Mouse (Mus musculus): Measurements from ENCODE around the gene Snx21. TPM values are rescaled to one million over a fixed set of nuclear protein-coding genes. Genes with fewer than 3 reads are reported as not detected.

The Snx21 gene
- polyA plus RNA-seq, 1 experiment from 2014 or later: 26.7 TPM

- H3K36me3 ChIP-seq: peaks cover 28% of the 10 kb centered on the region
- peak overlapping the region; percentile 36 for H3K27ac ChIP-seq (replicated peaks)
- no peaks in the 10 kb centered on the region for H3K9me3 ChIP-seq
- 74% methylated on average over 14 of the region's 14 CpGs for WGBS
- no peak overlapping the region for H3K9ac ChIP-seq
- peaks cover 32% of the 10 kb centered on the region for H3K4me1 ChIP-seq
- no peak for ATAC-seq (ENCODE audit: extremely low read depth, insufficient number of reproducible peaks, low FRiP score, low TSS enrichment)
- H3K27me3 ChIP-seq (replicated peaks): peaks cover 18% of the 10 kb centered on the region
- peak overlapping the region; percentile 18; the same call in 1 of the 2 replicates for H3K4me2 ChIP-seq
- H3K4me3 ChIP-seq: no peak overlapping the region
Observed at GRCm38 (mm10) chr2:164773229-164773988, 12.2 kb upstream of the Snx21 start.

GRCm38 (mm10) chr2:164773989-164774364, 11.6 kb upstream of the Snx21 start:
- Histone ChIP-seq H3K27ac (replicated peaks) (peak overlapping the region; percentile 36; the same call in 1 of the 2 replicates), H3K36me3 (peaks cover 26% of the 10 kb centered on the region), H3K4me1 (peaks cover 30% of the 10 kb centered on the region), H3K4me3 (no peak overlapping the region), H3K9me3 (no peaks in the 10 kb centered on the region), H3K9ac (no peak overlapping the region), H3K4me2 (no peak overlapping the region), H3K27me3 (replicated peaks) (peaks cover 18% of the 10 kb centered on the region)
- no peak for ATAC-seq (ENCODE audit: extremely low read depth, insufficient number of reproducible peaks, low FRiP score, low TSS enrichment)
- 62% methylated on average over 5 of the region's 5 CpGs for WGBS

- peaks cover 22% of the 10 kb centered on the region for H3K27me3 ChIP-seq (replicated peaks)
- H3K4me2 ChIP-seq: no peak overlapping the region
- no peaks in the 10 kb centered on the region for H3K9me3 ChIP-seq
- peaks cover 24% of the 10 kb centered on the region for H3K36me3 ChIP-seq
- no peak overlapping the region for H3K27ac ChIP-seq (replicated peaks)
- no peak overlapping the region for H3K9ac ChIP-seq
- peaks cover 17% of the 10 kb centered on the region for H3K4me1 ChIP-seq
- no peak for ATAC-seq (ENCODE audit: extremely low read depth, insufficient number of reproducible peaks, low FRiP score, low TSS enrichment)
- 78% methylated on average over 6 of the region's 6 CpGs for WGBS
- no peak overlapping the region for H3K4me3 ChIP-seq
Observed at GRCm38 (mm10) chr2:164776130-164776529, 9.5 kb upstream of the Snx21 start.

DNA sequence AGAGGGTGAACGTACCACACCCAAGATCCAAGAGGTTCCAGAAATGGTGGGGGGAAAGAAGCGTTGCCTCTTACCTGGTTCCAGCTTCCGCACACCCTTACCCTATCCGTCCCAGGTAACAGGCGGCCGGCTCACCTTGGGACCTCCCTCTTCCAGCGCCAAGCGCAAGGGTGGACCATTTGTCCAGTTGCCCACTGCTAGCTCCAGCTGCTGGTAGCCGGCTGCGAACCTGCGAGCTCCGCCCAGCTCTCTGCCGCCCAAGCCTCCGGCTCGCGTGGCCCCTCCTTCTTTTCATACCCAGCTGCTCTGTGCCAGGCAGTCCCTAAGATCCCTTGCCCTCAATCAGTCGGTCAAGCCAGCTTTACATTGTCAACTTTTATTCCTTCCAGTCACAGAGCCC, 8.8 kb upstream of the Snx21 start:
- Histone ChIP-seq H3K4me1 (peaks cover 10% of the 10 kb centered on the region), H3K27ac (replicated peaks) (no peak overlapping the region), H3K36me3 (peaks cover 18% of the 10 kb centered on the region), H3K9ac (no peak overlapping the region), H3K27me3 (replicated peaks) (peaks cover 22% of the 10 kb centered on the region), H3K4me2 (no peak overlapping the region), H3K9me3 (no peaks in the 10 kb centered on the region), H3K4me3 (no peak overlapping the region)
- 58% methylated on average over 17 of the region's 17 CpGs for WGBS
- no peak for ATAC-seq (ENCODE audit: extremely low read depth, insufficient number of reproducible peaks, low FRiP score, low TSS enrichment)

DNA sequence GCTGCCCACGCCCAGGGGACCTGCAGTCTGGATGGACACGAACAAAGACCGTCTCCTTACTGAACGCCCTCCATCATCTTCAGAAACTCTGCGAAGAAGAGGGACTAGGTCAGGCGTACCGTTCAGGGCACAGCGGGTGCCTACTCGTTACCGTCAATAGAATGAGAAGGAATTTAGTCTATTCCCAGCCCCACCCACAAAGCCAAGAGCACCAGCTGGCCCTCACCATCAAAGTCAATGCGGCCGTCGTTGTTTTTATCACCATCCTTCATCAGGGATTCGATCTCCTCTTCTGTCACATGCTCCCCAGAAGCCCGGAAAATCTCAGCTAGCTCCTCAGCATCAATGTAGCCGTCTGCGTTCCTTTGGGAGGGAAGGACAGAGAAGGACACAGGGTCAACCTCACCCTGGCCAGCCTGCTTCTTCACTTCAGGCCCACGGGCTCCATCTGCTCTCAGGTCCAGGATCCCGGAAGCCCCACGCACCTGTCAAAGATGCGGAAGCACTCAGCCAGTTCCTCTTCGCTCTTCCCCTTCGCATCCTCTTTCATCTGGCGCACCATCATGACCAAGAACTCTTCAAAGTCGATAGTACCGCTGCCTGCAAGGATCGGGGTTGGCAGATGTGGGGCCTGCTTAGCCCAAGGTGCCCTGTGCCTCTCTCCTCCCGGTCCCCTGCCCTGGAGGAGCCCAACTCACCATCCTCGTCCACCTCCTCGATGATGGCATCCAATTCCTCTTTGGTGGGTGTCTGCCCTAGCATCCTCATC, 8.2 kb upstream of the Snx21 start:
- Histone ChIP-seq H3K27ac (replicated peaks) (no peak overlapping the region), H3K36me3 (peaks cover 11% of the 10 kb centered on the region), H3K4me1 (peaks cover 4% of the 10 kb centered on the region; the same call in 1 of the 2 replicates), H3K9me3 (no peaks in the 10 kb centered on the region), H3K9ac (no peak overlapping the region), H3K4me3 (no peak overlapping the region), H3K27me3 (replicated peaks) (peaks cover 22% of the 10 kb centered on the region), H3K4me2 (no peak overlapping the region)
- ATAC-seq (ENCODE audit: extremely low read depth, insufficient number of reproducible peaks, low FRiP score, low TSS enrichment): no peak
- WGBS: 72% methylated on average over 30 of the region's 30 CpGs

- 0 out of 2 replicates have a peak, but pooled peaks cover 4% of the 10 kb centered on the region for H3K4me1 ChIP-seq
- H3K9me3 ChIP-seq: no peaks in the 10 kb centered on the region
- H3K27me3 ChIP-seq (replicated peaks): peaks cover 22% of the 10 kb centered on the region
- peaks cover 6% of the 10 kb centered on the region for H3K36me3 ChIP-seq
- no peak overlapping the region for H3K27ac ChIP-seq (replicated peaks)
- H3K9ac ChIP-seq: no peak overlapping the region
- no peak overlapping the region for H3K4me3 ChIP-seq
- no peak for ATAC-seq (ENCODE audit: extremely low read depth, insufficient number of reproducible peaks, low FRiP score, low TSS enrichment)
- H3K4me2 ChIP-seq: no peak overlapping the region
- 86% methylated on average over 11 of the region's 11 CpGs for WGBS
Observed at GRCm38 (mm10) chr2:164778015-164778287, 7.7 kb upstream of the Snx21 start.

DNA sequence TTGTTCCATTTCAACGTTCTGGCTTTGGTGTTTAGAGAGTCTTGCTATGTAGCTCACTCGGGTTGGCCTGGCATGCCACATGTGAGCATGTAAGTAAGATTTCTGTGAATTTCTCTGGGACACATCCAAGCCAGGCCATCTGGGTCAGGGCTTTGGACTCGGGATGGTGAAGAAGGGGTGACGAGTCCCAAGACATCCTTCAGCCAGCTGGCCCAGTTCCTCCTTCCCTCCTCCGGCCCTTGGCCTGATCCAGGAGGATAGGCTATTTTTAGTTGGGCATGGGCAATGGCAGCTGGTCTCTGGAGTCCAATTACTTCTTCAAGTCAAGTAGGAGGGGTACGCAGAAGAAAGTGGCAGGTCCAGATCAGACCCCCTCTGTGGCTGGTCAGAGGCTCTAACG, 6.8 kb upstream of the Snx21 start:
- H3K9ac ChIP-seq: no peak overlapping the region
- H3K27ac ChIP-seq (replicated peaks): no peak overlapping the region
- H3K9me3 ChIP-seq: no peaks in the 10 kb centered on the region
- no peaks in the 10 kb centered on the region for H3K4me1 ChIP-seq
- no peak overlapping the region for H3K4me2 ChIP-seq
- H3K27me3 ChIP-seq (replicated peaks): peaks cover 22% of the 10 kb centered on the region
- no peaks in the 10 kb centered on the region for H3K36me3 ChIP-seq
- H3K4me3 ChIP-seq: no peak overlapping the region
- 66% methylated on average over 7 of the region's 7 CpGs for WGBS
- no peak for ATAC-seq (ENCODE audit: extremely low read depth, insufficient number of reproducible peaks, low FRiP score, low TSS enrichment)

DNA sequence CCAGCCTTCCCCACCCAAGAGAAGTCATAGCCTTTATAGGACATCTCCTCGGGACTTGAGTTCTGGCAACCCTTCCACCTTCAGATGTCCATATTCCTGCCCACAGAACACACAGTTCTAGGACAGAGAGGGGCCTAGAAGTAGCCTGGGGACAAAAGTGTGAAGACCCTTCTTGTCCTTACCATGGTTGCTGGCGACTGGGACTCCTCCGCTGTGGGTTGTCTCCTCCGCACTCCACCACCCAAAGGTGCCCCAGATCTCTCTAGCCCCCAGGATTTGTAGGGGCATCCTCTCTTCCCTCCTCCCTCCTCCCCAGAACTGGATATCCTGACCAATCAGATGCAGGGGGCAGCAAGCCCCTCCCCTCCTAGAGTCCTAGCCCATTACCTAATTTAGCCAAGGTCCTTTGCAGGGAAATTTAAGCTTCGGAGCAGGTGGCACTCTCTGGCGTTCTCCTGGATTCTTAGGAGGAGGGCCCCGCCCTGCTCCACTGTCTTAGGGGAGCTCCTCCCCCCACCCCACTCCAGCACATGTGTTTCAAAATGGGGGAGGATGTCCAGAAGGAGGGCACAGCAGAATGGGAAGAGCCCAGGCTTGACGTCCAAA, 6.0 kb upstream of the Snx21 start, which contains the start of gene Tnnc2:
Gene Tnnc2 (minus strand): TSS at position 487 of the 606 bp plus-strand sequence.
- peaks cover 3% of the 10 kb centered on the region for H3K4me1 ChIP-seq
- H3K4me2 ChIP-seq: no peak within 1 kb of the TSS
- WGBS: 63% methylated on average over 8 of the region's 8 CpGs

GRCm38 (mm10) chr2:164781876-164782275, 3.7 kb upstream of the Snx21 start:
- H3K9me3 ChIP-seq: no peaks in the 10 kb centered on the region
- 54% methylated on average over 4 of the region's 4 CpGs for WGBS
- no peak overlapping the region for H3K4me2 ChIP-seq
- peaks cover 15% of the 10 kb centered on the region for H3K4me1 ChIP-seq
- ATAC-seq (ENCODE audit: extremely low read depth, insufficient number of reproducible peaks, low FRiP score, low TSS enrichment): no peak
- H3K36me3 ChIP-seq: no peaks in the 10 kb centered on the region
- no peak overlapping the region for H3K9ac ChIP-seq
- H3K27ac ChIP-seq (replicated peaks): no peak overlapping the region
- peaks cover 16% of the 10 kb centered on the region for H3K27me3 ChIP-seq (replicated peaks)
- H3K4me3 ChIP-seq: no peak overlapping the region

More for the DNA sequence above, 6.0 kb upstream of the Snx21 start, which contains the start of gene Tnnc2:
- peaks cover 22% of the 10 kb centered on the region for H3K27me3 ChIP-seq (replicated peaks)
- 0 out of 2 replicates have a peak, but pooled peaks have one; percentile 34 for ATAC-seq (ENCODE audit: extremely low read depth, insufficient number of reproducible peaks, low FRiP score, low TSS enrichment)
- H3K4me3 ChIP-seq: no peak within 1 kb of the TSS
- H3K9me3 ChIP-seq: no peaks in the 10 kb centered on the region
- no peaks in the 10 kb centered on the region for H3K36me3 ChIP-seq
- no peak within 1 kb of the TSS for H3K27ac ChIP-seq (replicated peaks)
- H3K9ac ChIP-seq: no peak within 1 kb of the TSS

GRCm38 (mm10) chr2:164783926-164784581, 1.6 kb upstream of the Snx21 start:
- Histone ChIP-seq H3K27ac (replicated peaks) (no peak overlapping the region), H3K4me3 (no peak overlapping the region), H3K27me3 (replicated peaks) (peaks cover 4% of the 10 kb centered on the region), H3K9me3 (no peaks in the 10 kb centered on the region), H3K36me3 (peaks cover 12% of the 10 kb centered on the region), H3K4me1 (peaks cover 35% of the 10 kb centered on the region), H3K9ac (no peak overlapping the region), H3K4me2 (no peak overlapping the region)
- ATAC-seq (ENCODE audit: extremely low read depth, insufficient number of reproducible peaks, low FRiP score, low TSS enrichment): no peak
- WGBS: 69% methylated on average over 7 of the region's 7 CpGs

GRCm38 (mm10) chr2:164784869-164785420, 678 bp upstream of the Snx21 start:
- H3K4me1 ChIP-seq: peaks cover 36% of the 10 kb centered on the region
- peaks cover 20% of the 10 kb centered on the region for H3K36me3 ChIP-seq
- H3K27me3 ChIP-seq (replicated peaks): no peaks in the 10 kb centered on the region
- peak overlapping the region; percentile 87 for H3K4me2 ChIP-seq
- H3K9ac ChIP-seq: peak overlapping the region; percentile 95
- H3K9me3 ChIP-seq: no peaks in the 10 kb centered on the region
- peak overlapping the region; percentile 95 for H3K27ac ChIP-seq (replicated peaks)
- no peak for ATAC-seq (ENCODE audit: extremely low read depth, insufficient number of reproducible peaks, low FRiP score, low TSS enrichment)
- peak overlapping the region; percentile 80 for H3K4me3 ChIP-seq
- 6% methylated on average over 7 of the region's 7 CpGs for WGBS

All from heart, embryonic 13.5 days (tissue).